Mouse (Mus musculus): ENCODE measurements around the gene C130026I21Rik.

Gene C130026I21Rik

DNA sequence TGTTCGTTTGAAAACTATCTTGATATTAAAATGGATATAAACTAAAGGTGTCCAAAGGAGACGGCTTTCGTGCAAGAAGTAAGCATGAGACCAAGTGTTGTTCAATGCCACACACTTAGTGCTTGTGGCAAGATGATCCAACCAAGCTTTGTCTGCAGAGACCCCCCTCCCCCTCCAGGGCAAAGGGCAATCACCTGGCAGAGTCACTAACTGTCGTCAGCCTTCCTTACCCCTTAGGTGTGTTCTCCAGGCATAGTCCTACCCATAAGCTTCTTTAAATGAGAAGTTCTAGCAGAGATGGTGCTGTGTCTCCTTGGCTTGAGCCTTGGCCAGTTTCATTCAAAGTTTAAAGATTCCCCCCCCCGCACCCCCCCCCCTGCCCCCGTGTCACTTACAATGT is 152.8 kb downstream of the C130026I21Rik start:
- WGBS: 67% methylated on average over 5 of the region's 6 CpGs

DNA sequence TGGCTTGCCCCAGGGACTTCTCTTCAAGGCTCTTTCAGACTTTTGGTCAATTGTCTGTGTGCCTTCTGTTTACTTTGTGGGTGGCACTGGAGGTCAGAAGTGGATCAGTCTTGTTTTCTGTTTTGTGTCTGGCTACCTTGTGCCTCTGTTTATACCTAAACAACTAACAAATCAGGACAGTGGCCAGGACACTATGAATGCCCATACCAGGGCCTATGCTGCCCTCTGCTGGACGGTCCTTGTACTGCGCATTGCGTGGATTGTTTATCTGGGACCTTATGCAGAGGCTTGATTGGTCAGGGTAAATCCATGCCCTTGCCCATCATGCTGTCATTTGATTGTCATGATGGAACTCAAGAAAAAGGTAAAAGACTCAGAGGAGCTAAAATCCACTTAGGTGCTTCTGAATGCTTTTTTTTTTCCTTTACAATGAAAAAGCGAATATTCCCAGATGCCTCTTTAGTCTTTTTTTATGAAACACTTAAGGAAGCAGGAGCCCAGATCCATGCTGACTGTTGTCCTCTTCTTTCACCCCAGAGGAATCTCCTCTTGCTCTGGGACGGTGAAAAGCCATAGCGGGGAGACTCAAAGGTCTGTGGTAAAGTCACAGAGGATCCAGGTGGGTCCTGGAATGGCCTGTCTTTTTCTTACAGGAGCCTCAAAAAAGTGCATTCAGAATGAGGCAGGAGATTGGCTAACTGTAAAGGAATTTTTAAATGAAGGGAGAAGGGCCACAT is 155.5 kb downstream of the C130026I21Rik start:
- 51% methylated on average over 6 of the region's 6 CpGs for WGBS

DNA sequence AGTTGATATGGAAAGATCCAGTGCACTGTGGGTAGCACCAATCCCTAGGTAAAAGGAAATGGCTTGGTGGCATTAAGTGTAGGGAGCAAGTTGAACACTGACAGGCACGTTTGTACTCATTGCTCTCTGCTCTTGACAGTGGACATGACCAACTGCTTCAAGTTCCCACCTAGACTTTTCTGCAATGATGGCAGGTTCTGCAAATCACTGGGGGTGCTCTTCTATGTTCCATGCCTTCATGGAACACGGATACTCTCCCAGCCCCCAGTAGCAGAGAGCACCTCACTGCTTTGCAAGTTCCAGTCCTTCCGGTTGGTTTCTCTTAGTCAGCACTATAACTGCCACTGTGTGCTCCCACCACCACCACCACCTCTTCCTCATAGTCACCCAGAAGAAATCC is 156.3 kb downstream of the C130026I21Rik start:
- 79% methylated on average over 3 of the region's 3 CpGs for whole genome bisulfite sequencing

DNA sequence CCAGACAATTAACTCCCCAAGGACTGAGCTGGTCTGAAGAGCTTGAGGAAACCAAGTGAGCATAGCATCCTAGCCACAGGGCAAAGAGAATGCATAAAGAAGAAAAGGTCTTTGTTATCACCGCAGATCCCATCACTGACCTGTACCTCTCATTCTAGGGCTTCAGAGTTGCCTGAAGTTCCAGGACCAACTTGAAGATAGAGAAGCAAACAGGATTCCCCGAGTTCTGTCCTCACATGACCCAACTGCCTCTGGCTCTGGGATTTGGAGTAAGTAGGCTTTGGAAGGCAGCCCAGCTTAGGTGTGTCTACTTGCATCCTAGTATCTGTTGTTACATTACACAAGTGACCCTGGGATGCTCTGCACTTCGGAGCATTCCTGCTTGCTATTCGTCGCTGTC is 157.5 kb downstream of the C130026I21Rik start:
- WGBS: 61% methylated on average over 2 of the region's 5 CpGs

DNA sequence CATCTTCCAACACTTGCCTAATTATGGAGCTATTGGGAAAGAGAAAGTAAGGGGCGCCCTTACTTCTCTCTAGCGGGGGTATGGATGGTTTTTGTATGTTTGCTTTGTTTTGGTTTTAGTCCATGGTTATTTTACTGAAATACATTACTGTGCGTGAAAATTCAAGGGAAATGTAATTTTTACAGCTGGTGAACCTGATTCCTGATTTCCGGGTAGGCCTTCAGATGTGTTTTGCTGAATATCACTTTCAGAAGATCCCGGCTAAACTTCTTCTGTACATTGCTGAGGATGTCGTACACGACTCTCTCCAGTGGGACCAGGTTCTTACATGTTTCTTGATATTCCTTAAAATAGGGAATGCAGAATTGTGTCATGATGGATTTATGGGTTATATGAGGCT is 158.1 kb downstream of the C130026I21Rik start:
- 87% methylated on average over 7 of the region's 7 CpGs for WGBS

DNA sequence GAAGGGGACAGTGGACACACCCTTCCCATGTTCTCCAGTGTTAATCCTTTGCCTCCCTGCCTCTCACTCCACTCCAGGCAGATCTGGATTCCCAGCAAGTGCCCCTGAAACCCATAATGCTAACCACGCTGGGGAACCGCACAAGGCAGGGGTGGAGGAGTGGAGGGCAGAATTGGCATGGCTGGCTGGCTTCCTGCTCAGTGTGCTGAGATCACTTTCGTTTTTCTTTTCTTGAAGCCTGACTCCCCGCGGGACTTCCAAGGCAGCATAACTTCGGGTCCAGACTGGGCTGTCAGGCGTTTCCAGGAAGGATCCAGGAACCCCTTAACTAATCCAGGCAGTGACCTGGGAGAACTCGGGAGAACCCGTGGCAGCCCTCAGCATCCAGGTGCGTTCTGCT is 158.8 kb downstream of the C130026I21Rik start:
- WGBS: 73% methylated on average over 10 of the region's 10 CpGs

DNA sequence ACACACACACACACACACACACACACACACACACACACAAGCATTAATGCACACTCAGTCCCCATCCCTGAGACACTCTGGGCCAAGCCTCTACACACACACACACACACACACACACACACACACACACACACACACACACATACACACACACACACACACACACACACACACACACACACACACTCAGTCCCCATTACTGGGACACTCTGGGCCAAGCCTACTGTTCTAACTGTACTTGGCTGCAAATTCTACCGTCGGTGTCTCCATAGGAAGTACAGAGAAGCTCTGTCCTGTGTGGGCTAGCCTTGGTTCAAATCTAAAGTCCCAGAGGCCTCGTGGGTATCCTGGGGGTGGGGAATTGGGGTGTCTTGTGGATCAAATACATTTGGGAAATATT is 159.5 kb downstream of the C130026I21Rik start:
- WGBS: 83% methylated on average over 3 of the region's 3 CpGs

DNA sequence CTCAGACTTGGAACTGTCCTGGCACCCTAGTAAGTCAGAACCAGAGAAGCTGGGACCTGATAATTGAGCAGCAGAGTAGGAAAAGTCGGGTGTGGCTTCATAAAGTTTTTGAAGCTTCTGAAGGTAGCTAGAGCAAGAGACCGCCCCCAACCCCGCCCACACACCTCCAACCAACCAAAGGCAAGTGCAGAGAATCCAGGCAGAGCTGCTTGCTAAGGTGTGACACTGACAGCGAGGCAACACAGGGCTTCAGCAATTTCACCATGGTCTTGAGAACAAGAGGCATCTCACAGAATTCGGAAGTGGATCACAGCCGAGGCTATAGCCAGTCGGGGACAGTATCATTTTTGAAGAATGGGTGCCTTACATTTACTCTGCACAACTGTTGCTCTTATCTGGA is 160.6 kb downstream of the C130026I21Rik start, which contains the start of gene A530032D15Rik:
Gene A530032D15Rik, minus strand, starts transcription at position 101 of the 400 bp plus-strand sequence.
- 60% methylated on average over 1 of the region's 7 CpGs for WGBS

DNA sequence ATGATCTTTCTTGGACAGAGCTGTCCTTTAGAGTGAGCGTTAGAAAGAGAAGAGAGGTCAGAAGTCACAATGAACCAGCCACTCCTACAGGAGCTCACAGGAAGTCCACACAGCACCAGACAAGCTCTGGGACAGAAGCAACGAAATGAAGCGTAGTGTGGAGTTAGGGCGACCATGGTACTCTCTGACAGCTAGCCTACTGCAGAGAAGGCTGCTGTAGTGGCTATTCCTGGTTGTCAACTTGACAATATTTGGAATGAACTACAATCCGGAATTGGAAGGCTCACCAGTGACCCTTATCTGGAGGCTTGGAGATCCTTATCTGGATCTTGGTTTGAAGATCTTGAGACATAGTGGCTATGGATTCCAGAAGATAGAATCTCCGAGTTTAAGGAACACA is 164.4 kb downstream of the C130026I21Rik start:
- WGBS: 70% methylated on average over 5 of the region's 6 CpGs

DNA sequence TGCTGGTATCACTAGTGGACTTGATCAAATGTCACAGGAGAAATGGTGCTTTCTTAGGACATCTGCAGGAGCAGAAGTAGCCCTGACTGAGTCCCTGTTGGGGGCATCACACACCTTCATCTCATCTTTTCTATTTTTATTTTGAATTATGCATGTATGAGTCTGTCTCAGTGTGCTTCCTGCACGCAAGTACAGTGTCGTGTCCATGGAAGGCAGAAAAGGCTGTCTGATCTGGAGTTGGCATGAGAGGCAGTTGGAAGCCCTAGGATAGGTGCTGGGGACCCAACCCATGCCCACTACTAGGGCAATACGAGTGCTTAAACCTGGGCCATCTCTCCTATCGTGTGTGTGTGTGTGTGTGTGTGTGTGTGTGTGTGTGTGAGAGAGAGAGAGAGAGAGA is 165.0 kb downstream of the C130026I21Rik start:
- 83% methylated on average over 4 of the region's 4 CpGs for WGBS

DNA sequence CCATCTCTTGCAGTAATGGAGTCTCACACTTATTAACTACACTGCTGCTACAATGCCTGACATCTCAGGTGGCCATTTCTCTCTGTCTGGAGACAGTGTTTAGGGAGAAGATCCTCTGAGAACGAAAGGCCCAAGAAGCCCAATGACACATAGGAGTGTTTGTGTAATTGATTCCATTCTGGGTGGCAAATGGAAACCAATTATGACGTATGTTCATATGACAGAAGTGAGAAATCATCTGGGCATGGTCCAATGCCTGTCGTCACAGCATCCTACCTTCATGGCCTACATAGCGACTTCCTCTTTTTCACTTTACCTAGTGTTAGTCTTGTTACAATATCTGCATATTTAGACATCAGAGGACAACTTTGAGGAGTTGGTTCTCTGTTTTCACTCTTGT is 168.6 kb downstream of the C130026I21Rik start:
- WGBS: 82% methylated on average over 4 of the region's 4 CpGs

DNA sequence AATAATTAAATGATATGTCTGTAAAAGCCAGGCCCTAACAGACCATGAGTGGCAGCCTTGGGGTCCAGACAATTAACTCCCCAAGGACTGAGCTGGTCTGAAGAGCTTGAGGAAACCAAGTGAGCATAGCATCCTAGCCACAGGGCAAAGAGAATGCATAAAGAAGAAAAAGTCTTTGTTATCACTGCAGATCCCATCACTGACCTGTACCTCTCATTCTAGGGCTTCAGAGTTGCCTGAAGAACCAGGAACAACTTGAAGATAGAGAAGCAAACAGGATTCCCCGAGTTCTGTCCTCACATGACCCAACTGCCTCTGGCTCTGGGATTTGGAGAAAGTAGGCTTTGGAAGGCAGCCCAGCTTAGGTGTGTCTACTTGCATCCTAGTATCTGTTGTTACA is 170.5 kb downstream of the C130026I21Rik start, which contains the start of gene Gm10553:
Gene Gm10553, plus strand, starts transcription at position 301 of the 400 bp plus-strand sequence.
- WGBS: 60% methylated on average over 1 of the region's 1 CpGs

DNA sequence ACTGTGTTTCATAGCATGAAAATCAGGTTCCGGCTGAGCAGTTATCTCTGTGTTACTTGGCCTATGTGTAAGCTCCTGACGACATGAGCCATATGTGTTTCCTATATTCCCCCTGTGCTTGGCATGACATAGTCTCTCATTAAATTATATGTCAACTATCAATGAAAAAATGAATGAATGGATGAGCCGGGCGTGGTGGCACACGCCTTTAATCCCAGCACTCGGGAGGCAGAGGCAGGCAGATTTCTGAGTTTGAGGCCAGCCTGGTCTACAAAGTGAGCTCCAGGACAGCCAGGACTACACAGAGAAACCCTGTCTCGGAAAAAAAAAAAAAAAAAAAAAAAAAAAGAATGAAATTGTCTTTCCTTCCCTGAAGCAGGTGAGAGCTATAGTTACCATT is 171.3 kb downstream of the C130026I21Rik start:
- WGBS: 80% methylated on average over 6 of the region's 7 CpGs

DNA sequence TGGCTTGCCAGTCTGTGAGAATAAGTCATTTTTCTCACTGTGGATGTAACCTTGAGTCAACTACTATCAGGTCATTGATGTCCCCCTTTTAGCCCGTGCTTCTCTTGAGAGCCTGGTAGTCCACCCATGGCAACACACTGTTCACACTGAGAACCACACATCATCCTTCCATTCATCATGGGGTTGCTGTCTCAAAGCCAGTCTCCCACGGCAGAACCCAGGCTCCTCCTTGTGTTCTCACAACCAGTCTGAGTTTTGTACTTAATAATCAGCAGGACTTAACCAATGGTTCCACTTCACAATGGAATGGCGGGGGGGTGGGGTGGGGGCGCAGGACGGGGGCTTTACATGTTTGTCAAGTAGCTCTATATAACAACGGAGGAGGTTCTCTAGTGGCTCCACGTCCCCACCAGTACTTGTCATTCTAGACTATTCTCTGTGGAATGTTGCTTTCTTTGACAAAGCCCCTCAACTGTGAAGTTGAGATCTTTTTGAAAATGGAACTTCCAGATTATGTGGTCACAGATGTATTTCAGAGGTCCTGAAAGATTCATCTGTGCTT is 177.3 kb downstream of the C130026I21Rik start:
- WGBS: 82% methylated on average over 6 of the region's 7 CpGs

DNA sequence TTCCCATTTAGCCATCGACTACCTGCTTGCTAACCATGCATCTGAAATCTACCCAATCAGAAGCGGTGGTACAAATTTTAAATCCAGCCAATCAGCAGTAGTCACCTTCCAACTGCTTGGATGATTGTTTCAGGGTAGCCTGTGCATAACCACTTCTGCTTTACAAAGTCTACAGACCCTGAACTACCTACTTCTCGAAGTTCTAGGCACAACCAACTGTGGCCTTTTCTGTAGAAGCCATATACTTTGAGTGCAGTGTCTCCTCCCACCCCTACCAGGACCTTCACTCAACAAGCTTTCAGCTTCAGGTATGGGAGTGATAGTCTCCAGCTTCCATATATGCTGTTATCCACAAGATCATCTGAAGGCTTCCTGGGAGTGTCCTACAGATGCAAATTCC is 178.2 kb downstream of the C130026I21Rik start:
- WGBS: 27% methylated on average over 1 of the region's 3 CpGs

DNA sequence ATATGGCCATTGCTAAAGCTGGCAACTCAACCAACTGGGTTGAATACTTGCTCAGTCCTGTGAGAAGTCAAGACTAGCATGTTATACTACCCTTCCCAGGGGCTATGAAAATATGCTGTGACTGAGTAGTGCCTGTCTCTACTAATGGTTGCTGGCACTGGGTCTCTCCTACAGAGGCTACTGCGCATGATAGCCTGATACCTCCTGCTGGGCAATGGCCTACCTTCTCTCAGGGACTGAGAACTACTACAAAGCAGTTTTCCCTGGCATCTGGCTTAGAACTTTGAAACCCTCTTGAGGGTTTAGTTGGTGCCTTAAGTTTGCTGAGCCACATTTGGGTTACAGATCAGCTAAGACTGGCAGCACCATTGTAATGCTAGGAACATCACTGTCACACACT is 184.2 kb downstream of the C130026I21Rik start:
- 67% methylated on average over 1 of the region's 1 CpGs for WGBS

DNA sequence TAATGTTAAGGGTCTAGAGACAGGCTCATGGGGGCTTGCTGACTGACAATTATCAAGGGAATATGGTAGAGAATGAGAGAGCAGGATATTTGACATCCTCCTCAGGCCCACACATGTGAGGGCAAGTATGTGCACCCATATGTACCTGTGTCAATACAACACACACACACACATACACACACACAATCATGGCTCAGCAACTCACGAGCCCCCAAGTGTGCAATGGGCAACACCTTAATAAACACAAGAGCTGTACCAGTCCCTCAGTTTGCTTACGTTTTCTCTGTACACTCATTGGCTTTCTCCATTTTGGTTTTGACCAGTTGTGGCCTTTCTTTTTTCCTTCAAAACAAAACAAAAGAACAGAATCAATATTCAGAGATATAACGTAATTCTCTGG is 185.6 kb downstream of the C130026I21Rik start:
- WGBS: 68% methylated on average over 3 of the region's 3 CpGs

DNA sequence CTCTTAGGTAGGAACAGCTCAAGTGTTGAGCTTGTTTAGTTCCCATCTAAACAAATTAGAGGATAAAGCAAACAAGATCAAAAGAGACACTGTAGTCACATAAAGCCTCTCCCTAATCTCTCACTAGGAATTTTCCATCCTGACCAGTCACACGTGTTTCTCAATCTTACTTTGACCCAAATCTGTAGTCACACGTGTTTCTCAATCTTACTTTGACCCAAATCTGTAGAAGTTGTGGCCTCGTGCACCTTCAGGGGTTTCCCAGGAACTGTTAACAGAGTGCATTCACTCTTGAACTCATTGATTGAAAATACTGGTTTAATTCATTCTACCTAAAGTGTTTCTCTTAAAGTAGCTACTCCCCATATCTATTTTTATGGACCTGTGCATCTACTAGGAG is 197.3 kb downstream of the C130026I21Rik start:
- 64% methylated on average over 3 of the region's 3 CpGs for WGBS

DNA sequence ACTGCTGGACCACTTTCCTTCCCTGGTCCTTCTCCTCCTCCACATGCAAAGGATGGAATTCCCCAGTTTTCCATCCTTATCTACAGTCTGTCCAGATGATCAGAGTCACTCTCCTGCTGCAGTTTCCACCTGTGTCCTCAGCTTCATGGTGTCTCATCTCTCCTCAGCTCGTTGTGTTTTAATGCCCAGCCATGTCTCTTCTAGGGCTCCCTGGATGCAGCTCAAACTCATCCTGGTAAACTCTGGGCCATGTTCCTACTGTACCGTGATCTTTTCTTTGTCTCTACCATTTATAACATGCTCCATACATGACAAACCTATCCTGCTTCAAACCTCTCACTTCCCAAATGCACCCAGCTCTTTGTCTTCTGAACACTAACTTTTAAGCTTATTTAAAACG is 198.7 kb downstream of the C130026I21Rik start:
- WGBS: 64% methylated on average over 3 of the region's 3 CpGs

DNA sequence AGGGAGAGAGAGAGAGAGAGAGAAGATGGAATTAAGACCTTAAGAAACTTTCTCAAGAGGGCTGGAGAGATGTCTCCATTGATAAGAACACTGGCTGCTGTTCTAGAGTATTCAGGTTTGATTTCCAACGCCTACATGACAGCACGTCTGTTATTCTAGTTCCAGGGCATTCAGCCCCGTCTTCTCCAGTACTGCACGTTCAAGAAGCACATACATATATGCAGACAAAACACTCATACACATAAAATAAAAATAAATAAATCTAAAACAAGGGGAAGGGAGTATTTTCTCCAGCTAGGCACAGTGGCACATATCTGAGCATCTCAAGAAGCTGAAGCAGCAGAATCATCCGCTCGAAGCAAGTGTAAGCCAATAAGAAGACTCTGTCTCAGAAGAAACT is 234.6 kb downstream of the C130026I21Rik start:
- 75% methylated on average over 6 of the region's 6 CpGs for WGBS

DNA sequence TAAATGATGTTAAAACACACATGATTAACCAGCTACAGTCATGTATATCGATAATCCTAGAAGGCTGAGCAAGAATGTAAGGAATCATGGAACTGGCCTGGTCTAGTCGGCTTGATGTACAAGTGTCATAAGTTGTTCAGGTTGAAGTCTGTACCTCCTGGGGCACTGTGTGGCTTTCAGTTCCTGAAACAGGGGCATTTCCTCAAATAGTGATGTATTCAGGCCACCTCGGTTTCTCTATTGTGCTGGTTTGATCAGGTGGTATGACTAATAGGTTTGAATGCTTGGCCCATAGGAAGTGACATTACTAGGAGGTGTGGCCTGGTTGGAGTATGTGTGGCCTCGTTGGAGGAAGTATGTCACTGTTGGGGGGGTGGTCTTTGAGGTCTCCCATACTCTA is 236.0 kb downstream of the C130026I21Rik start:
- 80% methylated on average over 3 of the region's 4 CpGs for WGBS

DNA sequence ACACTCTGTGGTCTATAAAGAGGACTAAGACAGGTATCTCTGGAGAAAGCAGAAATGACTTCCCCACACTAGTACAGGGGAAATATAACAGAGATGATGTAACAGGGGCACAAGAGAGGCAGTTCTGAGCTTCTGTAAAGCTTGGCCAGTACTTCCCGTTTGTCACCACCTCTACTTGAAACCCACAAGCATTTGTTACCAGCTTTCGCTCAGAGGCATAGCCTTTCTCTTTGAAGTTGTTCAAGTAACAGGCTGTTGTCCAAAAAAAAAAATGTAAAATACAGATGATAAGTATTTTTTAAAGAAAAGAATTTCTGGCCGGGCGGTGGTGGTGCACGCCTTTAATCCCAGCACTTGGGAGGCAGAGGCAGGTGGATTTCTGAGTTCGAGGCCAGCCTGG is 236.8 kb downstream of the C130026I21Rik start:
- 97% methylated on average over 5 of the region's 6 CpGs for WGBS

DNA sequence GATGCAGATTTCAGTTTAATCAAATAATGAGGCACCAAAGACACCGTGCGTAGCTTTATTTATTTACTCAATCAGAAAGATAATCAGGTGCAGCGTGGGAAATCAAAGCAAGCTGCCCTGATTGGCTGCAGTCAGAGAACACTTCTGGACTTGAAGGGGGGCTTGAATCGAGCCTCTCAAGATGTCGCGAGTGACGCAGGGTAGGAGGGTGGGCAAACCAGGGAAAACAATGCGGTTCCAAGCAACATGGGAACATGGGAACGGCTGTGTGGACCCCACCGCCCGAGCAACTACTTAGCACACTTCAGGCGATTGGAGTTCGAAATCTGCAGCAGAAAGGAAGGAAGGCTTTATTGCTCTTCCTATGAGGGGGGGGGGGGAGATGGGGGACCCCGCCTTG is 240.2 kb downstream of the C130026I21Rik start:
- WGBS: 59% methylated on average over 11 of the region's 14 CpGs

DNA sequence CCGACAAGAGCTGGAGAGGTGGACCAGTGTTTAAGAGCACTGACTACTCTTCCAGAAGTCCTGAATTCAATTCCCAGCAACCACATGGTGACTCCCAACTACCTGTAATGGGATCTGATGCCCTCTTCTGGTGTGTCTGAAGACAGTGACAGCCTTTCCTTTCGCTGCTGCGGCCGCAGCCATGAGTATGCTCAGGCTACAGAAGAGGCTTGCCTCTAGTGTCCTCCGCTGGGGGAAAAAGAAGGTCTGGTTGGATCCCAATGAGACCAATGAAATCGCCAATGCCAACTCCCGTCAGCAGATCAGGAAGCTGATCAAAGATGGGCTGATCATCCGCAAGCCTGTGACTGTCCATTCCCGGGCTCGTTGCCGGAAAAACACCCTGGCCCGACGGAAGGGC is 258.4 kb downstream of the C130026I21Rik start:
- WGBS: 95% methylated on average over 13 of the region's 13 CpGs

Measured in cerebral cortex, adult 2 months (tissue).